ENCODE assay signal across 22 mouse cellular contexts in genomic region chr2:70816939-70817338, GRCm38 (mm10). TPM values are rescaled to one million over a fixed set of nuclear protein-coding genes. Genes with fewer than 3 reads are reported as not detected.
DNase-seq lines count a peak whose midpoint lies in the region; ATAC-seq lines count a peak whose summit lies in the region.
"Had no signal": no experiment of that assay in that cellular context is flagged by ENCODE, and none has a peak within 500 bp of the region (broad histone marks: within the 10 kb centered on the region; RNA-seq: fewer than 3 reads in every experiment).

No protein-coding gene starts in this region.

- no peak overlapping the region for H3K9ac ChIP-seq in midbrain, embryonic 11.5 days (ENCODE audit: low read length)
- no peak overlapping the region for H3K9ac ChIP-seq in midbrain, embryonic 16.5 days (ENCODE audit: low read depth, low read length)

- 71% methylated on average over 3 of the region's 3 CpGs for WGBS in midbrain, embryonic 11.5 days
- 52% methylated on average over 3 of the region's 3 CpGs for WGBS in midbrain, embryonic 16.5 days

- H3K27ac ChIP-seq in midbrain, embryonic 11.5 days (ENCODE audit: low read depth, low read length), result no peak overlapping the region
- no peak overlapping the region for H3K27ac ChIP-seq in midbrain, embryonic 16.5 days (ENCODE audit: low read length)

- no peaks in the 10 kb centered on the region for H3K27me3 ChIP-seq in midbrain, embryonic 11.5 days (ENCODE audit: control insufficient read depth, insufficient read depth, low read length)
- H3K27me3 ChIP-seq in midbrain, embryonic 16.5 days (ENCODE audit: control insufficient read depth, insufficient read depth, low read depth, low read length), result no peaks in the 10 kb centered on the region
- H3K27me3 ChIP-seq: CH12.LX, Patski had no signal

- H3K9me3 ChIP-seq in midbrain, embryonic 11.5 days (ENCODE audit: control insufficient read depth, low read length), result no peaks in the 10 kb centered on the region
- H3K9me3 ChIP-seq in midbrain, embryonic 16.5 days (replicated peaks; ENCODE audit: control insufficient read depth, low read length, poor library complexity, severe bottlenecking), result no peaks in the 10 kb centered on the region
- H3K9me3 ChIP-seq: G1E had no signal

- no peaks in the 10 kb centered on the region for H3K36me3 ChIP-seq in midbrain, embryonic 11.5 days (ENCODE audit: control insufficient read depth, insufficient read depth, low read length)
- no peaks in the 10 kb centered on the region for H3K36me3 ChIP-seq in midbrain, embryonic 16.5 days (ENCODE audit: control insufficient read depth, insufficient read depth, low read length)

- no peaks in the 10 kb centered on the region for H3K4me1 ChIP-seq in midbrain, embryonic 11.5 days (ENCODE audit: control insufficient read depth, insufficient read depth, low read length)
- peaks cover 3% of the 10 kb centered on the region; the same call in 1 of the 2 replicates for H3K4me1 ChIP-seq in midbrain, embryonic 16.5 days (ENCODE audit: control insufficient read depth, insufficient read depth, low read length)

- ATAC-seq in midbrain, embryonic 11.5 days (ENCODE audit: low FRiP score), result no peak
- no peak for ATAC-seq in midbrain, embryonic 16.5 days
- ATAC-seq: activated CD4-positive, CD25-positive, alpha-beta regulatory T cell, adult 4 months; CD4-positive, CD25-positive, alpha-beta regulatory T cell, adult 4 months; Patski had no signal

- H3K4me3 ChIP-seq in midbrain, embryonic 11.5 days (ENCODE audit: low read depth, low read length), result no peak overlapping the region
- H3K4me3 ChIP-seq in midbrain, embryonic 16.5 days (ENCODE audit: low read depth, low read length), result no peak overlapping the region

- peak; percentile 18 for DNase-seq in adrenal gland, postnatal 14 days
- no peak for DNase-seq in adrenal gland, postnatal 10 days
- DNase-seq in midbrain, embryonic 11.5 days (ENCODE audit: low spot score, missing footprints), result peak; percentile 75
- peak; percentile 30 for DNase-seq in brain, adult 2 months (ENCODE audit: low read depth, low spot score)
- no peak for DNase-seq in thymus, postnatal 10 days (ENCODE audit: low spot score in 2 of 2)
- DNase-seq: adrenal gland, adult 2 months; adrenal gland, adult 8-10 months; adrenal gland, postnatal 25 days; adrenal gland, postnatal 36 days; B cell, adult 2 months; cerebellum, adult 11 months; cerebellum, adult 11-12 months; cerebellum, adult 18-20 months; cerebellum, adult 2 months; cerebellum, adult 8-10 months; cerebellum, adult 9-10 months had no signal

- H3K4me2 ChIP-seq in midbrain, embryonic 11.5 days, result no peak overlapping the region
- no peak overlapping the region for H3K4me2 ChIP-seq in midbrain, embryonic 16.5 days (ENCODE audit: low read length)

RNA-seq across cellular contexts. Expression of gene Tlk1, which starts 8.6 kb away (rescaled TPM):
- total RNA-seq in adrenal gland, postnatal 14 days (2021), result 60.4 and 66.0 TPM in 2 replicates
- 10 to 100 TPM; 47.4 to 56.7 TPM for total RNA-seq in adrenal gland, postnatal 10 days (2021)
- polyA plus RNA-seq in midbrain, embryonic 11.5 days (2014; fragmentation: Nextera tagmentation; extraction: Ambion mirVana), result 44.6 and 45.2 TPM in 2 replicates
- polyA plus RNA-seq in midbrain, embryonic 16.5 days (2015; fragmentation: Nextera tagmentation; extraction: Ambion mirVana), result 17.2 and 20.6 TPM in 2 replicates

Comparison
In these comparisons a context has a peak if more than half of its experiments do, and no peak if none do; other contexts are left out.
1. DNase-seq: peak in adrenal gland, postnatal 14 days (single experiment), midbrain, embryonic 11.5 days (single experiment) and brain, adult 2 months (single experiment); none in adrenal gland, postnatal 10 days (single experiment) and thymus, postnatal 10 days (0 of 2).